Mouse (Mus musculus) gastrocnemius, adult 18-20 months (tissue): ENCODE measurements around the gene E130114P18Rik. TPM values are rescaled to one million over a fixed set of nuclear protein-coding genes. Genes with fewer than 3 reads are reported as not detected.

Experiments used
- DNase-seq: peaks from one replicate; pipeline ENCODE4 v3.0.0; 2021; ENCODE audit warnings: low spot score
- total RNA-seq, 2 experiments: library from RNA; stranded (reverse); gene quantifications; 2 replicates each; pipeline ENCODE4 v1.2.3; 2021

E130114P18Rik gene
- total RNA-seq, 2 experiments from 2014 or later, result 0.21 TPM; not detected in 1

DNA sequence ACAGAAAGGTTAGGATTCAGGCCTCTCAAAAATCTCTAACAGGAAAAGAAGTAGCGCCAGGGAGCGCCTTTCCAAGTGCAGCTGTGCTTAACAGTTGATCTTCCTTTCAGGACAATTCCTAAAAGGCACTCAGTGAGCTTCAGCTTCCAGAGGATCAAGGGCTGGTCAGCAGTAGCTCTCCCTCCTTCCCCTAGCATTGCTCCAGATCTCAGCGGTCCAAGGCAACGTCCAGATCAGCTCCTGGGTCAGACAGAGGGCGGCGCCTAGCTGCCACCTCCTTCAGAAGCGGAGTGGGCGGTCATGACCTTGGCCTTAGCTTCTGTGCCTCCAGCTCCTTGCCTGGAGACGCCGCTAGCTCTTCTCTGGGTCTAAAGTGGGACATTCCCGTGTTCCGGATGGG, 23.6 kb downstream of the E130114P18Rik start:
- DNase-seq, result peak; percentile 72

DNA sequence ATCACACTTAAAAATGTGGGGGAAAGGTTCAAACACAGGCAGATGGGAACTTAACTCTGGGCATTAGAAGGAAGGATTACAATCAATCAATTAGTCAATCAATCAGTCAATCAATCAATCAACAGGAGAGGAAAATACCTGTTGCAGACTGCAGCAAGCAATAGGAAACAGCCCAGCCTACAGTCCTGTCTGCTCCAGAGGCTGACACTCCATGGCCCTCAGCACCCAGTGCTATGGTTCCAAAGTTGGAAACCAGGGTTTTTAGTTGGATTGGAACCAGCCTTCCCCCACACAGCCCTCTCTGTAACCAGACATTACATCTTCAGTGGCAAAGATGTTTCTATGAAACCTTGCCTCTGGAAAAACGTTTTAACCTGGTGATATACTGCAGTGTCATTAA, 24.4 kb downstream of the E130114P18Rik start:
- no peak for DNase-seq

DNA sequence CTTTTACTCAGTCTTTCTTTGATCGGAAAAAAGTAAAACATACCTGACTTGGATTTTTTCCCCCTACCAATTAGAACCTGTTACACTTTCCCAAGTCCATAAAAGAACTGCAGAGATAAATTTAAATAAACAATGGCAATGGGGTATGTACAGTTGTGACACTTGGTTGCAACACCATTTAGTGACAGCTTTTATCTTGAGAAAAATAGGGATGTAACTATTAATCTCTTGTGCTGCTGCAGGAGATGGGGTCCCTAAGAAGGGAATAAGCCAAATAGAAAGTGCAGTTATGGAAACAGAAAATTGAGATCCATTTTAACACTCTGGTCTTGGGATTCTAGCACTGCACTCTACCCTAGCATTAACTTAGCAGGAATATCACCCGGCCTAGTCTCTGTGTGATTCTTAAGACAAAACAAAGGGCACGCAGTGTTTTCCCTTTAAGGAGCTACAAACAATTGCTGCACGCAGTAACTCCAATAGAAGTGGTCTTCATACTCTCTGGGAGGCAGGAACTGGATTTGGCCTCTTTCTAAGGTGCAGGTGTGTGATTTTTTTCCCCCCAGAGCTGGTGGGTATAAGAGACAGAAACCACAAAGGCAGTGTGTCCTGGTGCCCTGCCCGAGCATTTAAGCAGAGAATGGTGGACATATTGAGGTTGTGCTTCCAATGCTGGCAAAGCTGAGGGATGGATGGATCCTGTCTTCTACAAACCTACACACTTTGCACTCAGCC, 25.4 kb downstream of the E130114P18Rik start:
- no peak for DNase-seq

DNA sequence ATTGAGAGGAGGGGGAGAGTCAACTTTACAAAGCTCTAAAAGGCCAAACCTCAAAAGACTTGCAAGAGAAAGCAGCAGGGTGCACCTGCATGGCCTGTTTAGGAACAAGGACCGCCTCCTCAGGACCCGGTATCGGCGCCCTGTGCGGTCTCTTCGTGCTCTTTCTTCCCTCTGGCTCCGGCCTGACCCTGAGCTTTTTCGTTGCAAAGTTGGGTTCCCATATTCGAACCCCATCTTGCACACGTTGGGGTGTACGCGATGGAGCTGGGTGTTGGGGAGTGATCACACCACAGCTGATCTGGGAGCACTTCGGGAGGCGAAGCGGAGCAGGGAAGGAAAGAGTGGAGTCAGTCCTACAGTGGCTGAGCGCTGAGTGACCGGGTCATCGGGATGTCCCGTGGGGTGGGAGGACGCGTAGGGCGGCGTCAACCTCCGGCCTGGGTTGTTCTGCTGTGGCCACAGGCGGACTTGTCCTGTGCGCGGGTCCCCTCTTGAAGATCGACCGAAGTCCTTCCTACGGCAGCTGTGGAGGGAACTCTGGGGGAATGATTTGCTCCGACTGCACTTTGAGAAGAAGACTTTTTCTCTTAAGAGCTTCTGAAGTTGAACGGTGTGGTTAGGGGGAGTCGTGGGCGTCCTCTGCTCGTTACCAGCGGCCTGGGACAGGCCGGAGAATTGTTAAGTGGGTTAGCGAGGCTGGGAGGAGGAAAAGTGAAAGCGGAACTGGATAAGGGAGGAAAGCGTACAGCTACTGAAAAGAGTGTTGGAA, 26.2 kb downstream of the E130114P18Rik start:
- DNase-seq, result peak; percentile 76

DNA sequence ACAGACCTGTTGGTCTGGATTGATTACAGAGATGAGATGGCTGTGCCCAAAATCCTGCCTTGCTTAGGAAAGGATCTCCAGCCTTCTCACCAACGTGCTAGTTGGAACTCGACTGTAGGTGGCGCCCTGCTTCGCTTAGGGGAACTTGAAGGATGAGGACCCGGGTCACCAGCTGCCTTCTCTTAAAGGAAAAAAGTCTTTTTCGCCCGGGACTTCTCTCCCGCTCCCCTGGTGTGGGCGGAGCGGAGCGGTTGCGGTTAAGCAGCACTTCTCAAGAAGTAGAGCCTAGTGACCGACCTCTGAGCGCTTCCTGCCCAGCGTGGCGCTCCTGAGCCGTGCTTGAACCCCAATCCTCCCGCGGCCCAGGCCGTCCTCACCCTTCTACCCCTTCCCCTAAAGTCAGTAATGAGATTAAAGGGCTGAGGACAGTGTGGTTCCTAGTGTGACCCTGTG, 26.8 kb downstream of the E130114P18Rik start:
- DNase-seq, result peak; percentile 96

DNA sequence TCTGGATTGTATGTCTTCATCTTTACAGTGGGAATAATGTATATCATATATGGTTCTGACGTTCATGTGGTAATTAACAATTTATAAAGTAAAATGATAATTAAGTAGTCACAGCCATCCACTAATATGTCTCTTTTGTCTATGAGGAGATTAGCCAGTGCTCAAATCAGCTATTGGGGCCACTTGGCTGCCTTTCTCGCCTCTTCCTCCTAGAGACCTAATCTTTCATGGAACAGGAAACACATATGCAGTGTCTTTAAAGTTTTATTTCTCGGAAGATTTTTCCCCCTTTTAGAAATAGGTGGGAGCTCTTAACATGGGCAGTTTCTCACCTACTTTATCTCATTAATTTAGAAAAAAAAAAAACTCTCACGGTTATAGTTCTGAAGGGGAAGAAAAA, 27.5 kb downstream of the E130114P18Rik start:
- DNase-seq, result no peak

DNA sequence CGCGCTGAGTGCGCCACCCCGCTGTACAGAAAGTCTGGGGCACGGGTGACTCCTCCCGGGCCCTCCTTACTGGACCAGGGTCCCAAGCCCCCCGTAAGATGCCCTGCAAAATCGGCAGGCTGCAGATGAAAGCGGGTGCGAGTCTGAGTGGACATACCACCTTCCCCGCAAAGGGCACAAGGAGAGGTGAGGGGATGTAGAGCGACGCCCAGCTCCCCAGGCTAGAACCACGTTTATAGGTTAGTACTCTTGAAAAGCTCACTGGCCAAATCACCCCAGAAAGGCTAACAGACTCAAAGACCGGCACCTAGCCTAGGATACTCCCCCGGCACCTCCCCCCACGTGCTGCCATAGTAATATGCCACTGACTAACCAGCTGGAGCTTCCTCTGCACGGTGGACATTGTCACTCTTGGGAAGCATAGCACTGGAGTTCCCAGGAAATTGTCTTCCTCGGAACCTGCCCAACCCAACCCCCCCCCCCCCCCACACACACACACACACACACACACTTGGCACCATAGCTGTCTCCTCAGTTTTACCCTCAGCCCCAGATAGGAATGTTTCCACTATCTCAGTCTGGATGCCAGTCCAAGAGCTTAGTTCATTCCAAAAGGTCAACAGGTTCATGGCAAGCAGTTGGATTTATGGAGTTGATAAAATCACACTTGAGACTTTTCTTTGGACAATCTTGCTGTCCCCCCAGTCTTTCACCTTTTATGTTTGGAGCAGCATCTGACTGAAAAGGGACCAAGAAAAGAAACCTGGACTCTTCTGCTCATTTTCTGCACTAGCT, 31.6 kb downstream of the E130114P18Rik start:
- DNase-seq, result no peak

DNA sequence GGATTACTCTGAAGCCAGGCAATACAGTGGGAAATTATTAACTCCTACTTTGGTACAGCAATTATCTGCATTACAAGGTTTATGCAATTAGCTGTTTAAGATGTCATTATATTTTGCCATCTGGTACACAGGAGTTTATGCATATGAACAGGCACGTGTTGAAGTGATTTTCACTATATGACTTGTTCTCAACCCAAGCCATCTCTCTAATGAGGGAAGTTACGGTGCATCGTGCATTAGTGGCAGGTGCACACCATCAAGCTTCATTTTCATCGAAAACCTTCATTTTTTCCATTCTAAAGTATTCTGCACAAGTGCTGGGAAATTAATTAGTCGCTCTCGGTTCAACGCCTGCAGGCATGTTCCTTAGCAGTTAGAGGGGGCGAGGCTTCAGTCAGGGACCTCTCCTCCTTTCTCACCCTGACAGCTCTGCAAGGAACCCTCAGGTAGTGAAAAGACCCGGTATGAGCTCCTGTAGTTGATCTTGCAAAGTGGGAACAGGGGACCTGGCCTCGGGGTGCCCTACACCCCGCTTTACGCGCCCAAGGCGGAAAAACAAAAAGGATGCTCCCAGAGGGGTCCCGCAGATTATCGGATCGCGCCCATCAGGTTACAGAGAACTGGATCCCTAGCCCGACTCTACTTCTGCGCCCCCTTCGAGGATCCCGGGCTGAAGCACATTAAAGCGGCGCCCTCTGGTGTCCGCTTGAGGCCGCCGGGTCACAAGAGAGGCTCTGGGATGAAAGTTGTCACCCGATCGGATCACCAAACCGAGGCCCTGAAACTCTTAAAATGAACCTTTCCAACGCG, 32.4 kb downstream of the E130114P18Rik start:
- peak; percentile 77 for DNase-seq

DNA sequence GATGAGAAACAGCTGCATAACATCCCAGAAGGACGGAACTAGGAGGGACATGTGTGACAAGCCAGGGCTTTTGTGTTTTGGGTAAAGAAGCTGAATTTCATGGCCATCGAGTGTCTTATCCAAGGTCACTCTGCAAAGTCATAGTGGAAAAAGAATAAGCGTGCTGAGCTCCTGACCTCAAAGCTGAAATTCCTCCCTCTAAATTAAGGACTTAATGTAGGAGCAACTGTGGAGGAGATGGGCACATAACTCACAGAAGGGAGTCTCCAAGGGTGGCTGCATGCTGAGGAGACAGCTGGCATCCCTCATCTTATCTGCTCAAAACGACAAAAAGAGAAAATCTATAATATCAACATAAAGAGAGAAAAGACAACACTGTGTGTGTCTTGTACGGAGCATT, 33.9 kb downstream of the E130114P18Rik start:
- no peak for DNase-seq

DNA sequence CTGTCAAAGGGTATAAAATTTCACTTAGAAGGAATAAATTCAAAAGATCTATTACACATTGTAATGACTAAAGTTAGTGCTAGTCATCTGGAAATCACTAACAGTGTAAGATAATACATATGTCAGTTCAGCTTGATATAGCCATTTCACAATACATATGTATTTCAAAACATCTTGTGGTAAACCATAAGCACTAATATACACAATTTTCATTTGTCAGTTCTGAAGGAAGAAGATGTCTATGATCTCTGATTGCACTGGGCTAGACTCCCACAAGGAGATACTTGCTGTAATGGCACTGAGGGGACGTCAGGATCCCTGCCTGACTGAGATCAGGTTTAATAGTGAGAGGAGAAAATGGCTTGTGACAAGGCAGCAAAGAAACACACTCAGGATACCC, 44.5 kb downstream of the E130114P18Rik start:
- DNase-seq, result no peak

DNA sequence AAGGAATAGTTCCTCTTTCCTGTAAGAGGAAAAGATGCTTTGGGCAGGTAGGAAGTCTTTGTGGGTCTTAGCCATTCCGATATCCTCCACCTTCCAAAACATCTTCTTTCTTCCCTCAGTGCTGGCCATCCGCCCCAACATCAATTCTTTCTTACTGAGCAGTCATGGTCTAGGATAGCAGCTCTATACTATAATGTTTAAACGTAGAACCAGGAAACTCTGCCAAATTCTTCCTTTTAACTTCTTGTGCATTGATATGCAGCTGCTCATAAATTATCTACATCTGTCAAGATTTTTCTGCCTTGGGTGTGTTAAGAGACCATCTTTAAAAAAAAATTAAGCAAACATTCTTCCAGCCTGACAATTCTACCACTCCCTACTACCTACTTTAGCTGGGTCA, 47.5 kb downstream of the E130114P18Rik start:
- DNase-seq, result no peak

DNA sequence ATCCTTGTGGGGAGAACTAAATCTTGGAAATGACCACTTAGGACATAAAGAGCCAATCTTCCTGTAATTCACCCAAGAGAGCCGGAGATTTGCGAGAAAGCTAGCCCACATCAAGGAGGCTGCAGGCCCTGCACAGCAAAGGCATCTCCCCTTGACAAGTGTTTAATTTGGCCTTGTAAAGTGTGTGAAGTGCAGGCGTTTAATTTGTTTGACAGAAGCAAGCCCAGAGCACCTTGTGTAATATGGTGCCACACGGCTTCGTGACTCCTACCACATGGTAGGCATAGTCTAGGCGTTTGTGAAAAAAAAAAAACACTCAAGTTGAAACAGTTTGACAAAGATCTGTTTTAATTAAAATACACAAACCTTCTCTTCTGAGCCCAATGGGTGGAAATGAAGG, 47.9 kb downstream of the E130114P18Rik start:
- no peak for DNase-seq

DNA sequence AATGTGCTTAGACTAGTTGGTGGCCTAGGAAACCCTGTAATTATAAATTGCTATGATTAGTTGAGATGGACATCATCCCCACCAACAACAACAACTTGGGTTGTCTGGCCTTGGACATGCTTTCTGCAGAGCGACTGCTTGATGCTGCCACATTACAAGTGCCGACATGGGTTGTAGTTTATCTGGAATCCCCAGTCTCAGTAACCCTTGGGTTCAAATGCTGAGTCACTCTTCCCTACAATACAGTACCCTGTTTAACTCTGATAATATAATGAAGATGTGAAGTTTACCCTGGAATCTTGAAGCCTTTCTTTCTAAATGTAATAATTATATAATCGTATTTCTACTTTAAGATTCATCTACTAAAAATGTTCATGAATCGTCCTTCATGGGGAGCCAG, 49.4 kb downstream of the E130114P18Rik start:
- no peak for DNase-seq

DNA sequence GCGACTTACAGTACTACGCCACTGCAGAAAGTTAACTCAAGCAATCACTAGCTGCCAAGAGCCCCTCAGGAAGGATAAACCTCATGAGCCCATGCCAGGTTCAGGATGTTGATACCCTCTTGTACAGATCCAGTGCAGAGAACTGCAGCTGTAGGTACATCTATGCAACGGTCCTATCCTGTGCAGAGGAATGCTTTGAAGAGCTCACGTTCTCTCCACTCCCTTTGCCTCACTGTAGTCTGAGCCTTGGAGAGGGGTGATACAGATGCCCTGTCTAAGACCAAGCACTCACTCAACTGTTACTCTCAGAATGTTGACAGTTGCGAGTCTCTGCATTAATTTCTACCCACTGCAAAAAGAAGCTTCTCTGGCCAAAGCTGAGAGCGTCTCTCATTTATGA, 54.5 kb downstream of the E130114P18Rik start:
- DNase-seq, result no peak

DNA sequence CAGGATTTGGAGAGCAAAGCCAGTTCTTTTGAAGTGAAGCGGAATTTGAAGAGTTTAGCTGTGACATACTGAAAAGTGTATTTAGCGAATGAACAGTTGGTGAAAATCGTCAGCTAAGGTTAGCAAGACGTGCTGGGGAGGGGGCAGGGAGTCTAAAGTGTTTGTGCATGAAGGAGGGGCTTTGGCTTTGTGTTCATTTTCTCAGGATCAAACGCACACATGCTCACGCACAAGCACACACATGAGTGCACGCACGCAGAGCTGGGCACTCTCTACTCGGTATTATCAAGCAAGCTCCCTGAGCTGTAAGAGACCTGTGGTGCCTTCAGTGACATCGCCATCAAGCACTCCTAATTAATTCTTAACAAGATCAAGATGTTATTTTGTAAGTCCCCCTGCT, 55.2 kb downstream of the E130114P18Rik start:
- DNase-seq, result no peak

DNA sequence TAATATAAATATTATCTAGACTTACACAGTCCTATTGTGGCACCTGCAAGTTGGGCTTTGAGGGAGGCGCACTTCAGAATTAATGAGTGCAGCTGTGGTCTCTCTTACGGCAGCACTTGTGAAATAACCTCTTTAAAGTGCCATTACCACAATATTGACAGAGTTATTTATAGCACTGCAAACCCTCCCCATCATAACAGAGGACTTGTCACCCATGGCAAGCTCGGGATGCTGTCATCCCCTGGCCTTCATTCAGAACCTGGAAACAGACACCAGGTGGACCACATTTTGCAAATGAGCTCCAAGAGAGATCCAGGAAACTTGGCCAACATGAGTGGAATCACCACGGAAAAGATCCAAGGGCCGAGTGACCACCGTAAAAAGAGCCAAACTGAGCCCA, 63.3 kb downstream of the E130114P18Rik start:
- DNase-seq, result no peak

DNA sequence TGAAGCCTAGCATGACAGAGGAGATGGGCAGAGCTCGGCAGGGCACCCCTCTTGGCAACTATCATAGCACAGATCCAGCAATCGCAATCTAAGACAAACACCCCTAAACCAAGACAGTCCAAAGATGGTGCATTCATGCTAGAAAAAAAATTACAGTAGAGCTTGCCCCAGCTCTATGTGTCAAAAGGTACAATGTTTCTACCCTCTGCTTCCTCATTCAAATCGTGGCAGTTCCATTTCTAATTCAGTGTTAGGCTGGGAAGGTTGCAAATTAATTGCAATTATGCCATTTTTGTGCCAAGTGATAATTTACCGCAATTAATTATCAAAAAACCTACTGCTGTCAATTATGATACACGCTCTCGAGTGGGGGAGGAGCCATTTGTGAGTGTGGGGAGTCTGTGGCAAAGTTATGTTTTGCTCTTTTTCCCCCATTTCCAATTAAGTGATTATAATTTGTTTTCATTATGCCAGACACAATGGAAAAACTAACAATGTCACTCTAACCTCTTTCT, 63.7 kb downstream of the E130114P18Rik start:
- no peak for DNase-seq

DNA sequence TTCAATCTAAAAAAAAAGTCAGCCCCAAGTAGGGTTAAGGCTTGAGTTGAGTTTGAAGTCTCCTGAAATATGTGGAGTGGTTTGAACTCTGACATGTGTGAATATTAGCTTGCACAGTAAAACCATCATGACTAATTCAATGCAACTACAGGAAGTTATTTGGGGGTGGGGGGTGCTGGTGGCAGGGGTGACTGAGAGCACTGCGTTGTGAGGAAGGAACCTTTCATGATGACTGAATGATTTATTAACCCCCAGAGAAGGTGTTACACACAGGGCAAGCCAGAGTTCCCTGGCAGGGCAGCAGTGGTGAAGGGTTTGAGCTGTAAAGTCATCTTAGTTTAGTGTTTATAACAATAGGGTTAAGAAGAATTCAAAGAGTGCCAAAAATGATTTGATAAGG, 65.3 kb downstream of the E130114P18Rik start:
- no peak for DNase-seq

DNA sequence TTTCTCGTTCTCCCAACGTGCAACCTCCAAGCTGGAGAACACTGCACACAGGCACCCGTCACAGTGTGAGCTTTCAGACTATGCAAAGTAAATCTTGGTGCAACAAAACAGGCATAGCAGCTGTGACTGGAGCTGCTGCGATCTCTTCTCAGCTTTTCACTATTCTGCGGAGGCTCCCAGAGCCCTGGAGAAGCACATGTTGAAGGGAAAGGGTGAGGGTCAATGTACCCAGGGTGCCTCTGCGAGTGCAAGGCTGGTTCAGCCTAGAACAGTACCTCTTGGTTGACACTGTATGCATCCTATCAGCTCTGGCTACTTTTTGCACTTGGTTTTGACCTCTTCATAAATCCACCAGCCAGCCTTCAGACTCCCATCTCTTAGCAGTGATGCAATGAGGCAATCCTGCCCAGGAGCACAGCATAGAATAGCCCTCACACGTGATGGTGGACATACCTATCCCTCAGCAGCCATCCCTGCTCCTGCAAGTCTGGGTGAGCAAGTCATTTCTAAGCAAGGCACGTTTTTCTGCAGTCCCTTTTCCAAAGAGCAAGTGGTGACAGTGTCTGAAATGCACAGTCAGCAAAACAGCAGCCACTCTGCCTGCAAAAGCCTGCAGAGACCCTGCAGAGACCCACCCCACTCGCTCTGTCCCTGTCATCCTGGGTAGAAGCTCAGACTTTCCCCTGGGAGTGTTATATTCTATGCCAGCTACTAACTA, 67.7 kb downstream of the E130114P18Rik start:
- no peak for DNase-seq
